Mouse (Mus musculus): Measurements from ENCODE around the gene 1700025G04Rik.

GRCm38 (mm10) chr1:151899964-151900363 is 190.0 kb downstream of the 1700025G04Rik start:
- TF ChIP-seq CTCF (IDR thresholded peaks at IDR 0.05; ENCODE audit: low read depth) (no peak), EP300 (IDR thresholded peaks at IDR 0.05; ENCODE audit: low read depth) (no peak)

All from heart, postnatal 0 days (tissue).